Mouse (Mus musculus) neutrophil, adult 5-6 weeks (primary cell): ENCODE measurements around the gene Cetn2. TPM values are rescaled to one million over a fixed set of nuclear protein-coding genes. Genes with fewer than 3 reads are reported as not detected.

Experiments used
- ATAC-seq: fragments of 151-379, 151-347 bp; 2 replicates; pipeline ENCODE4 v1.8.0; 2017; ENCODE audit warnings: mild to moderate bottlenecking, moderate TSS enrichment; ENCODE audit not compliant: insufficient number of reproducible peaks, poor library complexity, low FRiP score, severe bottlenecking; ENCODE audit errors: extremely low read depth
- total RNA-seq: library from RNA; stranded (forward); fragments of 200-1000 nt; gene quantifications from 2 replicates; pipeline ENCODE4 v1.2.3, GENCODE M21; 2017

The Cetn2 gene
- 43.0 and 52.5 TPM in 2 replicates for total RNA-seq

GRCm38 (mm10) chrX:72917884-72918681 is at the start of gene Cetn2, which contains the start of gene Nsdhl:
Gene Cetn2 (minus strand): TSS chrX:72918411.
Gene Nsdhl (plus strand): TSS chrX:72918557.
- peak; percentile 99 for ATAC-seq

GRCm38 (mm10) chrX:72962743-72963142 is 44.5 kb upstream of the Cetn2 start:
- ATAC-seq: no peak

- ATAC-seq: no peak
Observed at GRCm38 (mm10) chrX:72961511-72961910, 43.3 kb upstream of the Cetn2 start.

- no peak for ATAC-seq
Observed at GRCm38 (mm10) chrX:72960431-72960830, 42.2 kb upstream of the Cetn2 start.

- ATAC-seq: no peak
Observed at GRCm38 (mm10) chrX:72956486-72956885, 38.3 kb upstream of the Cetn2 start.

GRCm38 (mm10) chrX:72953464-72953863 is 35.3 kb upstream of the Cetn2 start:
- no peak for ATAC-seq

- ATAC-seq: no peak
Observed at GRCm38 (mm10) chrX:72921391-72921790, 3.2 kb upstream of the Cetn2 start.

- ATAC-seq: no peak
Observed at GRCm38 (mm10) chrX:72918682-72919059, 460 bp upstream of the Cetn2 start.

GRCm38 (mm10) chrX:72911611-72912010 is 6.6 kb downstream of the Cetn2 start:
- no peak for ATAC-seq

- ATAC-seq: no peak
Observed at GRCm38 (mm10) chrX:72908404-72908741, 9.8 kb downstream of the Cetn2 start.

GRCm38 (mm10) chrX:72907619-72908403 is 10.4 kb downstream of the Cetn2 start:
- ATAC-seq: no peak

- no peak for ATAC-seq
Observed at GRCm38 (mm10) chrX:72902530-72902929, 15.7 kb downstream of the Cetn2 start.

- no peak for ATAC-seq
Observed at GRCm38 (mm10) chrX:72896055-72896437, 22.2 kb downstream of the Cetn2 start.

GRCm38 (mm10) chrX:72895388-72896054 is 22.7 kb downstream of the Cetn2 start:
- no peak for ATAC-seq

Other genes starting within 250 kb of the Cetn2 start
- not detected in 2 replicates for gene Gabrq, start 93.2 kb downstream of the Cetn2 start, total RNA-seq
- gene Nsdhl, start 146 bp upstream of the Cetn2 start, total RNA-seq: 6.9 and 7.9 TPM in 2 replicates
- 0.70 and 1.2 TPM in 2 replicates for gene Zfp185, start 68.9 kb upstream of the Cetn2 start, total RNA-seq
- not detected in 2 replicates for gene Pnma5, start 118.7 kb upstream of the Cetn2 start, total RNA-seq
- gene Pnma3, start 146.4 kb upstream of the Cetn2 start, total RNA-seq: not detected in 2 replicates
- 14.2 and 15.1 TPM in 2 replicates for gene Xlr4a, start 164.1 kb upstream of the Cetn2 start, total RNA-seq
- 1.2 and 2.1 TPM in 2 replicates for gene Xlr3a, start 178.7 kb upstream of the Cetn2 start, total RNA-seq
- gene Gm14685, start 198.6 kb upstream of the Cetn2 start, total RNA-seq: not detected in 2 replicates
- gene Xlr5b, start 230.4 kb upstream of the Cetn2 start, total RNA-seq: not detected in 2 replicates
- gene DXBay18, start 231.0 kb upstream of the Cetn2 start, total RNA-seq: not detected in 2 replicates